Mouse (Mus musculus) neural tube, embryonic 12.5 days (tissue): ENCODE measurements around the gene Mrgpra1. TPM values are rescaled to one million over a fixed set of nuclear protein-coding genes. Genes with fewer than 3 reads are reported as not detected.

Experiments
- polyA plus RNA-seq: library from polyadenylated mRNA; unstranded; fragments of >200 nt; fragmentation: Nextera tagmentation; extraction: Ambion mirVana; gene quantifications from 2 replicates; pipeline ENCODE4 v1.2.1, GENCODE M21; 2016

Gene Mrgpra1
- polyA plus RNA-seq, 1 experiment from 2014 or later: not detected

Other genes with a start within 250 kb of the Mrgpra1 start
- 64.6 and 70.2 TPM in 2 replicates for gene Ptpn5, start 220.6 kb downstream of the Mrgpra1 start, polyA plus RNA-seq
- gene Mrgpra6, start 149.3 kb downstream of the Mrgpra1 start, polyA plus RNA-seq: not detected in 2 replicates
- gene Mrgpra9, start 101.4 kb downstream of the Mrgpra1 start, polyA plus RNA-seq: not detected in 2 replicates
- gene Mrgpra2a, start 97.9 kb upstream of the Mrgpra1 start, polyA plus RNA-seq: not detected in 2 replicates
- gene Mrgpra2b, start 174.6 kb upstream of the Mrgpra1 start, polyA plus RNA-seq: not detected in 2 replicates
- not detected in 2 replicates for gene Mrgpra3, start 247.1 kb upstream of the Mrgpra1 start, polyA plus RNA-seq